Comparison of ENCODE assay signal across 8 mouse cellular contexts in the genomic region with DNA sequence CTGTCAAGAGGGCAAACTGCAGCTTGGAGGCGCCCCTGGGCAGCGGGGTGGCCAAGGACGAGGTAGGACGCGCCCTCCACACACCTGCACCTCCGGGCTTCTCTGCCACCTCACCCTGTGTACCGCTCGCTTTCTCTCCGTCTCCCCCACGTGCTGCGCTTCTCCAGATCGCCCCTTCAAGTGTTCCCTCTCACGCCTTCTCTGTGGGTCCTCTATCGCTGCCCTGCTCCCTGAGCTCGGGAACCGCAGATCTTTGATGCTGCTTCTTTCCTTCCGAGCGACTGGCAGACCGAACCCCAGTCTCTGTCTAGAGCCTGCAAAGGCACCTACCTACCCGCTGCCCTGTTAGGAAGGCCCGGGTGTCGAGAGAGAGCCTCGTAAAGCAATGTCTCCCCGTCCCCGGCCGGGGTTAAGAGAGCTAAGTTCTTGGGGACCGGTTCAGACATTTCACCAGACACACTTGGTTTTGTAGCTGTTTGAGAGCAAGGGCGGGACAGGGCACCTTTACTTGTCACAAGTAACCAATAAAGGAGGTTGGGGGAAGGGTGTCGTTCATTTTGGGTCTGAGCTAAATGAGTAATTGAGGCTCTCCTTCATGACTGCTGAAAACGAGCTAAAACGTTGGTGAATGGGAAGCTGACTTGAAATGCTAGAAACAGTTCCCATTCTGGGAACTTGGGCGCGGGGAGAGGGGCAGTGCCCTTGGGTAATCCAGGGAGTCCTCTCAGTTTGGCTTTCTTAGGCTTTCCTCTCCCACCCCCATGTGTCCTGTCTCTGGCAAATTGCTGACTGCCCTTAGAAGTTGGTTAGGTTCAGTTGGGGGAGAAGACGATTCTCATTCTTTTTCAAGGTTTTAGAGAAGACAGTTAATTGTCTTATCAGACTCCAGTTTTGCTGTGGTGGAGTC.
DNase-seq lines count a peak whose midpoint lies in the region; ATAC-seq and TF ChIP-seq lines count a peak whose summit lies in the region.

No protein-coding gene starts in this region.

- ATAC-seq in granulocyte monocyte progenitor cell, adult 5-6 weeks (replicated peaks; ENCODE audit: poor library complexity, severe bottlenecking), result peak; percentile 49
- peak; percentile 37; the same call in 1 of the 2 replicates for ATAC-seq in monocyte, adult 5-6 weeks (replicated peaks; ENCODE audit: insufficient number of reproducible peaks, low FRiP score, low TSS enrichment, poor library complexity, severe bottlenecking)

- peak; percentile 17 for DNase-seq in gastrocnemius, postnatal 25 days
- no peak for DNase-seq in gastrocnemius, postnatal 36 days
- DNase-seq in CD4-positive, CD25-positive, alpha-beta regulatory T cell, adult 2 months (ENCODE audit: low read depth, low spot score), result peak; percentile 80
- no peak for DNase-seq in limb, embryonic 10.5 days (ENCODE audit: low spot score)
- peak; percentile 39 to 43 for DNase-seq in thymus, postnatal 10 days (ENCODE audit: low spot score in 2 of 2)

- intact Hi-C loops in gastrocnemius, postnatal 36 days (cut with DNase I), result loop anchor here (5.0 kb wide), 1 partner anchor 149 kb away; no protein-coding TSS in a partner anchor

- 3% methylated on average over 34 of the region's 34 CpGs for WGBS in limb, embryonic 10.5 days

- H3K9me3 ChIP-seq in limb, embryonic 10.5 days (replicated peaks), result no peaks in the 10 kb centered on the region

- H3K27me3 ChIP-seq in limb, embryonic 10.5 days (ENCODE audit: low read depth, poor library complexity, severe bottlenecking), result peaks cover 45% of the 10 kb centered on the region

- no peaks in the 10 kb centered on the region for H3K36me3 ChIP-seq in limb, embryonic 10.5 days

- TF ChIP-seq POLR2A in bone marrow macrophage, adult 2 months (IDR thresholded peaks at IDR 0.05; ENCODE audit: borderline replicate concordance, low read depth, low read length), result no peak

- no peak for TF ChIP-seq CTCF in bone marrow macrophage, adult 2 months (IDR thresholded peaks at IDR 0.05; ENCODE audit: low read depth, low read length)

- peak overlapping the region; percentile 71 for H3K4me3 ChIP-seq in bone marrow macrophage, adult 2 months (ENCODE audit: insufficient read depth, low read length)
- H3K4me3 ChIP-seq in limb, embryonic 10.5 days, result peak overlapping the region; percentile 64

- H3K27ac ChIP-seq in bone marrow macrophage, adult 2 months (ENCODE audit: insufficient read depth, low read depth, low read length), result no peak overlapping the region
- peak overlapping the region; percentile 73; the same call in 1 of the 2 replicates for H3K27ac ChIP-seq in limb, embryonic 10.5 days

- peaks cover 10% of the 10 kb centered on the region for H3K4me1 ChIP-seq in bone marrow macrophage, adult 2 months (ENCODE audit: control insufficient read depth, insufficient read depth, low read length)
- peaks cover 32% of the 10 kb centered on the region for H3K4me1 ChIP-seq in limb, embryonic 10.5 days

Comparison
In these comparisons a context has a peak if more than half of its experiments do, and no peak if none do; other contexts are left out.
1. DNase-seq: peak in gastrocnemius, postnatal 25 days (single experiment), CD4-positive, CD25-positive, alpha-beta regulatory T cell, adult 2 months (single experiment) and thymus, postnatal 10 days (2 of 2); none in gastrocnemius, postnatal 36 days (0 of 2) and limb, embryonic 10.5 days (single experiment).